Comparison of ENCODE assay signal across 7 mouse cellular contexts in genomic region chr10:3633871-3634496, GRCm38 (mm10).
DNase-seq lines count a peak whose midpoint lies in the region; ATAC-seq lines count a peak whose summit lies in the region.

No protein-coding gene starts in this region.

- H3K36me3 ChIP-seq in kidney, embryonic 15.5 days: no peaks in the 10 kb centered on the region
- no peaks in the 10 kb centered on the region for H3K36me3 ChIP-seq in midbrain, embryonic 13.5 days

- peak overlapping the region; percentile 87 for H3K27ac ChIP-seq in kidney, embryonic 15.5 days
- no peak overlapping the region for H3K27ac ChIP-seq in midbrain, embryonic 13.5 days

- ATAC-seq in kidney, embryonic 15.5 days (replicated peaks; ENCODE audit: low FRiP score): peak; percentile 91
- ATAC-seq in midbrain, embryonic 13.5 days: peak; percentile 76

- no peaks in the 10 kb centered on the region for H3K9me3 ChIP-seq in kidney, embryonic 15.5 days (replicated peaks)
- H3K9me3 ChIP-seq in midbrain, embryonic 13.5 days: no peaks in the 10 kb centered on the region

- intact Hi-C loops in left cerebral cortex, postnatal 14 days (cut with DNase I): no loop called here

- H3K27me3 ChIP-seq in kidney, embryonic 15.5 days: no peaks in the 10 kb centered on the region
- H3K27me3 ChIP-seq in midbrain, embryonic 13.5 days: no peaks in the 10 kb centered on the region

- DNase-seq in MN1 (ENCODE audit: low spot score): peak; percentile 41
- peak; percentile 82 for DNase-seq in Muller cell, postnatal 12 days (ENCODE audit: inconsistent ontology term)
- peak; percentile 68 for DNase-seq in heart, adult 8-10 months (ENCODE audit: low spot score)
- DNase-seq in spleen, adult 12 weeks (ENCODE audit: low spot score): no peak
- no peak for DNase-seq in left cerebral cortex, postnatal 14 days (ENCODE audit: low spot score in 2 of 2)

- H3K4me1 ChIP-seq in kidney, embryonic 15.5 days: peaks cover 26% of the 10 kb centered on the region
- H3K4me1 ChIP-seq in midbrain, embryonic 13.5 days (replicated peaks): 0 out of 2 replicates have a peak, but pooled peaks cover 3% of the 10 kb centered on the region

- whole genome bisulfite sequencing in kidney, embryonic 15.5 days: 20% methylated on average over 5 of the region's 5 CpGs
- 47% methylated on average over 5 of the region's 5 CpGs for WGBS in midbrain, embryonic 13.5 days

- H3K9ac ChIP-seq in kidney, embryonic 15.5 days: no peak overlapping the region
- H3K9ac ChIP-seq in midbrain, embryonic 13.5 days (replicated peaks): no peak overlapping the region

- H3K4me2 ChIP-seq in kidney, embryonic 15.5 days: no peak overlapping the region
- no peak overlapping the region for H3K4me2 ChIP-seq in midbrain, embryonic 13.5 days (replicated peaks)

- H3K4me3 ChIP-seq in kidney, embryonic 15.5 days (replicated peaks): no peak overlapping the region
- H3K4me3 ChIP-seq in midbrain, embryonic 13.5 days (replicated peaks): no peak overlapping the region

Comparison
In these comparisons a context has a peak if more than half of its experiments do, and no peak if none do; other contexts are left out.
1. DNase-seq: peak in MN1 (single experiment), Muller cell, postnatal 12 days (single experiment) and heart, adult 8-10 months (single experiment); none in spleen, adult 12 weeks (single experiment) and left cerebral cortex, postnatal 14 days (0 of 2).